Mouse (Mus musculus): Measurements from ENCODE around the gene Cerk.
"Not testable (repeated sequence)": the region's sequence is repeated elsewhere in the genome, so short reads cannot be mapped to it uniquely, and the experiment has no call there.

Gene Cerk

GRCm38 (mm10) chr15:86212193-86212592, 26.3 kb upstream of the Cerk start:
- not testable (repeated sequence) for DNase-seq (ENCODE audit: extremely low spot score, low read depth, low spot score)

- no peak for DNase-seq (ENCODE audit: extremely low spot score, low read depth, low spot score)
Measured at GRCm38 (mm10) chr15:86206385-86206784, 20.4 kb upstream of the Cerk start.

GRCm38 (mm10) chr15:86205300-86205699, 19.4 kb upstream of the Cerk start:
- DNase-seq (ENCODE audit: extremely low spot score, low read depth, low spot score) = no peak

GRCm38 (mm10) chr15:86203942-86204561, 18.1 kb upstream of the Cerk start:
- DNase-seq (ENCODE audit: extremely low spot score, low read depth, low spot score) = no peak

- DNase-seq (ENCODE audit: extremely low spot score, low read depth, low spot score) = no peak
Measured at GRCm38 (mm10) chr15:86203292-86203793, 17.4 kb upstream of the Cerk start.

- no peak for DNase-seq (ENCODE audit: extremely low spot score, low read depth, low spot score)
Measured at GRCm38 (mm10) chr15:86202640-86203039, 16.7 kb upstream of the Cerk start.

GRCm38 (mm10) chr15:86201696-86202330, 15.9 kb upstream of the Cerk start:
- no peak for DNase-seq (ENCODE audit: extremely low spot score, low read depth, low spot score)

GRCm38 (mm10) chr15:86201095-86201494, 15.2 kb upstream of the Cerk start:
- no peak for DNase-seq (ENCODE audit: extremely low spot score, low read depth, low spot score)

- DNase-seq (ENCODE audit: extremely low spot score, low read depth, low spot score) = no peak
Measured at GRCm38 (mm10) chr15:86200169-86200568, 14.2 kb upstream of the Cerk start.

GRCm38 (mm10) chr15:86199482-86199881, 13.5 kb upstream of the Cerk start:
- no peak for DNase-seq (ENCODE audit: extremely low spot score, low read depth, low spot score)

GRCm38 (mm10) chr15:86199052-86199451, 13.1 kb upstream of the Cerk start:
- no peak for DNase-seq (ENCODE audit: extremely low spot score, low read depth, low spot score)

GRCm38 (mm10) chr15:86194676-86195453, 8.9 kb upstream of the Cerk start:
- DNase-seq (ENCODE audit: extremely low spot score, low read depth, low spot score) = not testable (repeated sequence)

- no peak for DNase-seq (ENCODE audit: extremely low spot score, low read depth, low spot score)
Measured at GRCm38 (mm10) chr15:86191933-86192332, 6.0 kb upstream of the Cerk start.

- no peak for DNase-seq (ENCODE audit: extremely low spot score, low read depth, low spot score)
Measured at GRCm38 (mm10) chr15:86191505-86191904, 5.6 kb upstream of the Cerk start.

- no peak for DNase-seq (ENCODE audit: extremely low spot score, low read depth, low spot score)
Measured at GRCm38 (mm10) chr15:86190387-86190786, 4.4 kb upstream of the Cerk start.

- no peak for DNase-seq (ENCODE audit: extremely low spot score, low read depth, low spot score)
Measured at GRCm38 (mm10) chr15:86188746-86189470, 3.0 kb upstream of the Cerk start.

GRCm38 (mm10) chr15:86188186-86188585, 2.2 kb upstream of the Cerk start:
- no peak for DNase-seq (ENCODE audit: extremely low spot score, low read depth, low spot score)

GRCm38 (mm10) chr15:86186686-86187085, 745 bp upstream of the Cerk start:
- no peak for DNase-seq (ENCODE audit: extremely low spot score, low read depth, low spot score)

GRCm38 (mm10) chr15:86184851-86185688, 871 bp downstream of the Cerk start:
- DNase-seq (ENCODE audit: extremely low spot score, low read depth, low spot score) = no peak

GRCm38 (mm10) chr15:86184071-86184470, 1.9 kb downstream of the Cerk start:
- DNase-seq (ENCODE audit: extremely low spot score, low read depth, low spot score) = no peak
